Mouse (Mus musculus) limb, embryonic 14.5 days (tissue): ENCODE data around the gene Clrn1. TPM values are rescaled to one million over a fixed set of nuclear protein-coding genes. Genes with fewer than 3 reads are reported as not detected.

ENCODE experiments used
- ATAC-seq: fragments of 200-750 bp; cut with Nextera tagmentation; 2 replicates; pipeline ENCODE4 v1.8.0; 2017; ENCODE audit warnings: low read depth, moderate number of reproducible peaks, moderate TSS enrichment; ENCODE audit not compliant: low FRiP score
- DNase-seq: peaks from one replicate; pipeline ENCODE4 v3.0.0-alpha.2; 2015; ENCODE audit warnings: low spot score
- H3K27ac ChIP-seq: fragments of 300-500 bp; sonication (generic); replicated peaks from 2 replicates; pipeline ENCODE4 v1.5.1; 2014; ENCODE audit warnings: low read depth, mild to moderate bottlenecking, low read length, moderate library complexity, mixed read lengths
- H3K27me3 ChIP-seq: fragments of 300-500 bp; sonication (generic); 2 replicates; pipeline ENCODE4 v1.6.1; 2014; ENCODE audit warnings: low read length, mixed read lengths; ENCODE audit not compliant: control insufficient read depth, insufficient read depth
- H3K36me3 ChIP-seq: fragments of 300-500 bp; sonication (generic); 2 replicates; pipeline ENCODE4 v1.6.1; 2014; ENCODE audit warnings: mild to moderate bottlenecking, low read length, moderate library complexity, mixed read lengths; ENCODE audit not compliant: control insufficient read depth, insufficient read depth
- H3K4me1 ChIP-seq: fragments of 300-500 bp; sonication (generic); 2 replicates; pipeline ENCODE4 v1.6.1; 2014; ENCODE audit warnings: antibody characterized with exemption, low read length, mixed read lengths; ENCODE audit not compliant: control insufficient read depth, insufficient read depth
- H3K4me2 ChIP-seq: fragments of 300-500 bp; sonication (generic); replicated peaks from 2 replicates; pipeline ENCODE4 v1.6.1; 2014; ENCODE audit warnings: low read depth, mild to moderate bottlenecking, low read length, moderate library complexity; ENCODE audit not compliant: severe bottlenecking
- H3K4me3 ChIP-seq: fragments of 300-500 bp; sonication (generic); replicated peaks from 2 replicates; pipeline ENCODE4 v1.5.1; 2014; ENCODE audit warnings: low read length
- H3K9ac ChIP-seq: fragments of 300-500 bp; sonication (generic); 2 replicates; pipeline ENCODE4 v1.6.1; 2014; ENCODE audit warnings: mild to moderate bottlenecking, low read depth, low read length, moderate library complexity; ENCODE audit not compliant: severe bottlenecking
- H3K9me3 ChIP-seq: fragments of 300-500 bp; sonication (generic); 2 replicates; pipeline ENCODE4 v1.6.1; 2016; ENCODE audit warnings: low read length; ENCODE audit not compliant: control insufficient read depth
- POLR2A ChIP-seq: fragments of 200-500 bp; IDR thresholded peaks from 2 replicates; pipeline ENCODE4 v1.8.0; 2012; ENCODE audit warnings: inconsistent platforms, mild to moderate bottlenecking, moderate library complexity, borderline replicate concordance; ENCODE audit not compliant: insufficient read depth, insufficient read length; ENCODE audit errors: extremely low read depth
- WGBS: fragments of 180-500 bp; shearing (Covaris S2); extraction: QIAGEN DNeasy Blood & Tissue Kit; methylation state at CpG from one replicate; pipeline ENCODE4 v1.1.7; 2014; 5-methylcytosine and 5-hydroxymethylcytosine counted together
- polyA plus RNA-seq, 2 experiments: library from polyadenylated mRNA; depleted of rRNA in 1 of 2; stranded (reverse) in 1 of 2; unstranded in 1 of 2; fragments of >200 nt; fragmentation: Nextera tagmentation in 1 of 2; extraction: Ambion mirVana in 1 of 2; gene quantifications; 2 replicates each; pipeline versions ENCODE4 v1.2.1 to v1.2.3; 2012 to 2014

Gene Clrn1
- polyA plus RNA-seq (2012; rRNA removed) = 0.08 and 0.23 TPM in 2 replicates
- polyA plus RNA-seq (2014; fragmentation: Nextera tagmentation; extraction: Ambion mirVana) = 0.21 and 0.44 TPM in 2 replicates

- H3K4me3 ChIP-seq = no peak within 1 kb of the TSS
- no peak within 1 kb of the TSS for H3K4me2 ChIP-seq
- H3K4me1 ChIP-seq = no peaks in the 10 kb centered on the region
- no peak within 1 kb of the TSS for H3K27ac ChIP-seq
- WGBS = 67% methylated on average over 20 of the region's 20 CpGs
- no peaks in the 10 kb centered on the region for H3K27me3 ChIP-seq
- DNase-seq (no peak), ATAC-seq (no peak)
- TF ChIP-seq POLR2A = no peak
- H3K36me3 ChIP-seq = no peaks in the 10 kb centered on the region
- no peak within 1 kb of the TSS for H3K9ac ChIP-seq
- no peaks in the 10 kb centered on the region for H3K9me3 ChIP-seq
Measured at GRCm38 (mm10) chr3:58884801-58885573, at the start of gene Clrn1. TSS of gene Clrn1 (minus strand) at chr3:58885340.

- no peak for TF ChIP-seq POLR2A
- WGBS = 32% methylated on average over 7 of the region's 7 CpGs
- Histone ChIP-seq H3K9ac (no peak overlapping the region), H3K4me3 (no peak overlapping the region), H3K4me2 (no peak overlapping the region), H3K4me1 (no peaks in the 10 kb centered on the region), H3K27ac (no peak overlapping the region), H3K9me3 (no peaks in the 10 kb centered on the region), H3K27me3 (no peaks in the 10 kb centered on the region), H3K36me3 (no peaks in the 10 kb centered on the region)
- DNase-seq = no peak
- ATAC-seq = no peak
Measured at GRCm38 (mm10) chr3:58924027-58924426, 38.9 kb upstream of the Clrn1 start.

GRCm38 (mm10) chr3:58923140-58923539, 38.0 kb upstream of the Clrn1 start:
- Histone ChIP-seq H3K4me2 (no peak overlapping the region), H3K4me3 (no peak overlapping the region), H3K4me1 (no peaks in the 10 kb centered on the region), H3K27me3 (no peaks in the 10 kb centered on the region), H3K9ac (no peak overlapping the region), H3K36me3 (no peaks in the 10 kb centered on the region), H3K27ac (no peak overlapping the region), H3K9me3 (no peaks in the 10 kb centered on the region)
- ATAC-seq (no peak), DNase-seq (no peak)
- no peak for TF ChIP-seq POLR2A
- 70% methylated on average over 10 of the region's 11 CpGs for WGBS

- TF ChIP-seq POLR2A = no peak
- ATAC-seq = no peak
Measured at GRCm38 (mm10) chr3:58922636-58923035, 37.5 kb upstream of the Clrn1 start.

GRCm38 (mm10) chr3:58921316-58921715, 36.2 kb upstream of the Clrn1 start:
- H3K27ac ChIP-seq = no peak overlapping the region
- WGBS = 82% methylated on average over 5 of the region's 5 CpGs

More at GRCm38 (mm10) chr3:58922636-58923035, 37.5 kb upstream of the Clrn1 start:
- H3K9ac ChIP-seq = no peak overlapping the region
- H3K27ac ChIP-seq = no peak overlapping the region
- no peaks in the 10 kb centered on the region for H3K4me1 ChIP-seq
- 76% methylated on average over 7 of the region's 7 CpGs for WGBS
- H3K4me2 ChIP-seq = no peak overlapping the region
- no peak overlapping the region for H3K4me3 ChIP-seq
- no peaks in the 10 kb centered on the region for H3K9me3 ChIP-seq
- H3K27me3 ChIP-seq = no peaks in the 10 kb centered on the region
- no peaks in the 10 kb centered on the region for H3K36me3 ChIP-seq
- DNase-seq = no peak

More at GRCm38 (mm10) chr3:58921316-58921715, 36.2 kb upstream of the Clrn1 start:
- no peaks in the 10 kb centered on the region for H3K4me1 ChIP-seq
- H3K27me3 ChIP-seq = no peaks in the 10 kb centered on the region
- no peaks in the 10 kb centered on the region for H3K36me3 ChIP-seq
- no peak for TF ChIP-seq POLR2A
- no peak overlapping the region for H3K9ac ChIP-seq
- H3K4me3 ChIP-seq = no peak overlapping the region
- no peaks in the 10 kb centered on the region for H3K9me3 ChIP-seq
- DNase-seq = no peak
- H3K4me2 ChIP-seq = no peak overlapping the region
- no peak for ATAC-seq
